Mouse (Mus musculus): ENCODE results near the gene Snf8.

Snf8 gene

GRCm38 (mm10) chr11:96034596-96035052, at the start of gene Snf8:
Gene Snf8 (plus strand): TSS chr11:96034885.
- peak; percentile 95 for DNase-seq

GRCm38 (mm10) chr11:95987854-95988447, 46.7 kb upstream of the Snf8 start:
- DNase-seq: no peak

- DNase-seq: no peak
Observed at GRCm38 (mm10) chr11:95988533-95988932, 46.2 kb upstream of the Snf8 start.

GRCm38 (mm10) chr11:95989864-95990263, 44.8 kb upstream of the Snf8 start:
- DNase-seq: no peak

- no peak for DNase-seq
Observed at GRCm38 (mm10) chr11:95990431-95990830, 44.3 kb upstream of the Snf8 start.

- peak; percentile 93 for DNase-seq
Observed at GRCm38 (mm10) chr11:95990886-95991708, 43.6 kb upstream of the Snf8 start.

- no peak for DNase-seq
Observed at GRCm38 (mm10) chr11:95994151-95994550, 40.5 kb upstream of the Snf8 start.

GRCm38 (mm10) chr11:96003100-96003900, 31.4 kb upstream of the Snf8 start:
- DNase-seq: peak; percentile 71

- DNase-seq: peak; percentile 60
Observed at GRCm38 (mm10) chr11:96003969-96004792, 30.5 kb upstream of the Snf8 start.

- peak; percentile 63 for DNase-seq
Observed at GRCm38 (mm10) chr11:96004793-96005402, 29.8 kb upstream of the Snf8 start.

- DNase-seq: peak; percentile 92
Observed at GRCm38 (mm10) chr11:96005403-96006271, 29.0 kb upstream of the Snf8 start, which contains the start of gene Igf2bp1. Gene Igf2bp1 (minus strand): TSS chr11:96005940.

- no peak for DNase-seq
Observed at GRCm38 (mm10) chr11:96006367-96006851, 28.3 kb upstream of the Snf8 start.

- DNase-seq: peak; percentile 96
Observed at GRCm38 (mm10) chr11:96006852-96007515, 27.7 kb upstream of the Snf8 start.

GRCm38 (mm10) chr11:96007516-96008235, 27.0 kb upstream of the Snf8 start:
- peak; percentile 81 for DNase-seq

GRCm38 (mm10) chr11:96008827-96009226, 25.9 kb upstream of the Snf8 start:
- no peak for DNase-seq

- no peak for DNase-seq
Observed at GRCm38 (mm10) chr11:96011982-96012381, 22.7 kb upstream of the Snf8 start.

- DNase-seq: no peak
Observed at GRCm38 (mm10) chr11:96015421-96015820, 19.3 kb upstream of the Snf8 start.

GRCm38 (mm10) chr11:96017941-96018351, 16.7 kb upstream of the Snf8 start:
- DNase-seq: no peak

GRCm38 (mm10) chr11:96020622-96021021, 14.1 kb upstream of the Snf8 start:
- DNase-seq: no peak

Data from embryo, embryonic 11 days (tissue).